Mouse (Mus musculus): ENCODE measurements around the gene Ilf2. TPM values are rescaled to one million over a fixed set of nuclear protein-coding genes. Genes with fewer than 3 reads are reported as not detected.

The Ilf2 gene
- polyA plus RNA-seq, 1 experiment from 2014 or later = 151 TPM

DNA sequence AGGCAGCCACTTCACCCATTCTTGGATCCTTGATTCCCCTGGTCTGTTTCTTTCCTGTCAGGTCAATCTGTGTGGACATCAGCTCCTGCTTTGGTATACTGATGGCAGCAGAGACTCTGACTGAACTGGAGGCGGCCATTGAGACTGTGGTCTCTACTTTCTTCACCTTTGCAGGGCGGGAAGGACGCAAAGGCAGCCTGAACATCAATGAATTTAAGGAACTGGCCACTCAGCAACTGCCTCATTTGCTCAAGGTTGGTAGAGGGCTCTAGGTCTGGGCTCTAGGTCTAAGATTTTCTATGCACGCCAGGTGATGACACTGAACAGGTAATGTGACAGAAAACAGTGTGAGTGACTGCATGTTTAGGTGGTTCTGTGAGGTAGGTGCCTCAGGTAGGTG lies 39.9 kb downstream of the Ilf2 start:
- no peak for ATAC-seq (replicated peaks; ENCODE audit: insufficient number of reproducible peaks, low FRiP score, low TSS enrichment)
- 88% methylated on average over 4 of the region's 4 CpGs for WGBS (ENCODE audit: insufficient replicate concordance)

DNA sequence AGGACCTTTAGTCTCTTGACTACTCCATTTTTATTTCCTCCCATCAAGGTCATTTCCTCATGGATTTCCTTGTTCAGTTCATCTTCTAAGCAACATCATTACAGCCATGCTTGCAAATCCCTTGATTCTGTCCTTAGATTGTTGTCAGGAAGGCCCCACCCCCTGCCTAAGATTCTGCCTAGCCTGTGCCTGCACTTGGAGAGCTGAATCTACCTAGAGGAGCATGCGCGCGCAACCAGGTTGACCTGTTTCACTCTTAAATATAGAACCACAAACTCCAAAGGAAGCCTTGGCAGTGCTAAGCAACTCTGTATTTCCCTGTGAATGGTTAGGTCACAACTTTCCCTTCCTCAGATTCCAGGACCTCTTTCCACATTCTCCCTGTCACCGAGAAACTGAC lies 41.8 kb downstream of the Ilf2 start:
- ATAC-seq (replicated peaks; ENCODE audit: insufficient number of reproducible peaks, low FRiP score, low TSS enrichment) = no peak
- H3K4me2 ChIP-seq = no peak overlapping the region
- no peak overlapping the region for H3K4me3 ChIP-seq (ENCODE audit: low read depth, low read length)
- H3K9ac ChIP-seq (ENCODE audit: low read depth, low read length) = no peak overlapping the region
- peaks cover 4% of the 10 kb centered on the region; the same call in 1 of the 2 replicates for H3K27me3 ChIP-seq (ENCODE audit: control insufficient read depth, insufficient read depth, low read length)
- H3K36me3 ChIP-seq (ENCODE audit: control insufficient read depth, insufficient read depth, low read length) = no peaks in the 10 kb centered on the region
- peaks cover 11% of the 10 kb centered on the region for H3K4me1 ChIP-seq (ENCODE audit: control insufficient read depth, insufficient read depth, low read length)
- no peaks in the 10 kb centered on the region for H3K9me3 ChIP-seq (replicated peaks; ENCODE audit: control insufficient read depth, low read length)
- H3K27ac ChIP-seq (ENCODE audit: low read depth, low read length) = no peak overlapping the region
- WGBS (ENCODE audit: insufficient replicate concordance) = 68% methylated on average over 4 of the region's 4 CpGs

More for the DNA sequence above, 39.9 kb downstream of the Ilf2 start:
- Histone ChIP-seq H3K4me1 (ENCODE audit: control insufficient read depth, insufficient read depth, low read length) (peaks cover 11% of the 10 kb centered on the region), H3K4me2 (no peak overlapping the region; the same call in 1 of the 2 replicates), H3K27me3 (ENCODE audit: control insufficient read depth, insufficient read depth, low read length) (peaks cover 4% of the 10 kb centered on the region; the same call in 1 of the 2 replicates), H3K36me3 (ENCODE audit: control insufficient read depth, insufficient read depth, low read length) (no peaks in the 10 kb centered on the region), H3K27ac (ENCODE audit: low read depth, low read length) (no peak overlapping the region), H3K4me3 (ENCODE audit: low read depth, low read length) (no peak overlapping the region), H3K9ac (ENCODE audit: low read depth, low read length) (no peak overlapping the region), H3K9me3 (replicated peaks; ENCODE audit: control insufficient read depth, low read length) (no peaks in the 10 kb centered on the region)

DNA sequence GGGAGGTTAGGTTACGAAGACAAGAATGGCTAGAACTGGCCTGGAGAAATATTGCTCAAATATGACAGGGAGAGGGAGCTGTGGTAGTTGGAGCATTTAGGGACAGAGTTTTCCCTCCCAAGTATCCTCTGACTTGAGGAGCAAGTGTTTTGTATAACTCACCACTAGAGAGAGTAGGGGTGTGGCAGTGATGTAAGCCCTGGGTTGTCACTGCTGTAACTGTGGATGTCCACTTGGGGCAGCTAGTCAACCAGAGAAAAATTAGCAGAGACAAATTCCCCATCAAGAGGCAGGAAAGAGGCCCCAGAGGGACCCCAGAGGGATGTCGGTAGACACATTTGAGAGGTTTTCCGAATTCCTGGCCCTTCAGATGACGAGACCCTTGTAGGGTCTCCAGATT lies 49.5 kb downstream of the Ilf2 start:
- Histone ChIP-seq H3K27ac (ENCODE audit: low read depth, low read length) (no peak overlapping the region), H3K9me3 (replicated peaks; ENCODE audit: control insufficient read depth, low read length) (no peaks in the 10 kb centered on the region), H3K4me2 (no peak overlapping the region), H3K27me3 (ENCODE audit: control insufficient read depth, insufficient read depth, low read length) (no peaks in the 10 kb centered on the region), H3K4me3 (ENCODE audit: low read depth, low read length) (no peak overlapping the region), H3K4me1 (ENCODE audit: control insufficient read depth, insufficient read depth, low read length) (no peaks in the 10 kb centered on the region), H3K36me3 (ENCODE audit: control insufficient read depth, insufficient read depth, low read length) (no peaks in the 10 kb centered on the region), H3K9ac (ENCODE audit: low read depth, low read length) (no peak overlapping the region)
- no peak; the same call in 1 of the 2 replicates for ATAC-seq (replicated peaks; ENCODE audit: insufficient number of reproducible peaks, low FRiP score, low TSS enrichment)
- WGBS (ENCODE audit: insufficient replicate concordance) = 56% methylated on average over 4 of the region's 4 CpGs

DNA sequence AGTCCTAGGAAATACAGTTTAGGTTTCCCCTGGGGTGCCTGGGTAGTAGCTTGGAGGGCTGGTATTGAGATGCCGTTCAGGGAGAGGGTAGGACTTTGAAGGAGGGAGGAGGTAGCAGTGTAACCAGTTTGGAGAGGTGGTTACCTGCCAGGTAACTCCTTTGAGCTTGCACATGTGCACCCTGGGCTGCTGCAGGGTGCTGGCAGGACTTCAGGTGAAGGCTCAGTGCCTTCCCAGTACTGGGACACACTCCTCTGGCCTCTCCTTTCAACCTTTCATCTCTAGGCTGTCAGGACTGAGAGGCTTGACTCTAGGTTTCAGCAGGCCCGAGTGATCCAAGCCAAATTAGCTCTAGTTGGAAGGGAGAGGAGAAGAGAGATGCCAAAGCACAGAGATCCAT lies 50.1 kb downstream of the Ilf2 start:
- Histone ChIP-seq H3K36me3 (ENCODE audit: control insufficient read depth, insufficient read depth, low read length) (no peaks in the 10 kb centered on the region), H3K27ac (ENCODE audit: low read depth, low read length) (no peak overlapping the region), H3K4me3 (ENCODE audit: low read depth, low read length) (no peak overlapping the region), H3K9me3 (replicated peaks; ENCODE audit: control insufficient read depth, low read length) (no peaks in the 10 kb centered on the region), H3K4me2 (no peak overlapping the region), H3K27me3 (ENCODE audit: control insufficient read depth, insufficient read depth, low read length) (no peaks in the 10 kb centered on the region), H3K9ac (ENCODE audit: low read depth, low read length) (no peak overlapping the region), H3K4me1 (ENCODE audit: control insufficient read depth, insufficient read depth, low read length) (no peaks in the 10 kb centered on the region)
- 63% methylated on average over 2 of the region's 2 CpGs for WGBS (ENCODE audit: insufficient replicate concordance)
- ATAC-seq (replicated peaks; ENCODE audit: insufficient number of reproducible peaks, low FRiP score, low TSS enrichment) = no peak

DNA sequence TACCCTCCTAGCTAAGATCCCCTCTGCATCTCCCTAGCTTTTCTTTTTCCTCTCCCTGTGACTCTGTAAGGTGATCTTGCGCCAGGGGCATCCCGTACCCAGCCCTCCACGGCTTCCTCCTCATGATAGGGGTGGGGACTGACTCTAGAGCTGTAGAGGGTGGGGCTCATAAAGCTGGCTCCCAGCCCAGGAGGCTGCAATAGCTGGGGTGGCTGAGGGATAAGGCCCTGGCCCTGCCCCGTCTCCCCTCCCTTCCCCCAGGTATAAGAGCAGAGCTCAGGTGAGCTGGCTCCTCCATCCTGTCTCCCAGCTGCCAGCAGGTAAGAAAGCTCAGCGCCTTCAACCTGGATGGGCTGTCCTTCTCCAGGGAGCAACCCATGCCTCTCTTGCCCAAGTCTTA lies 50.7 kb downstream of the Ilf2 start, which contains the start of gene S100a14:
Gene S100a14, plus strand, starts transcription at position 277 of the 400 bp plus-strand sequence.
- Histone ChIP-seq H3K9me3 (replicated peaks; ENCODE audit: control insufficient read depth, low read length) (no peaks in the 10 kb centered on the region), H3K4me1 (ENCODE audit: control insufficient read depth, insufficient read depth, low read length) (no peaks in the 10 kb centered on the region), H3K36me3 (ENCODE audit: control insufficient read depth, insufficient read depth, low read length) (no peaks in the 10 kb centered on the region), H3K27me3 (ENCODE audit: control insufficient read depth, insufficient read depth, low read length) (no peaks in the 10 kb centered on the region), H3K9ac (ENCODE audit: low read depth, low read length) (no peak within 1 kb of the TSS), H3K4me2 (no peak within 1 kb of the TSS), H3K4me3 (ENCODE audit: low read depth, low read length) (no peak within 1 kb of the TSS), H3K27ac (ENCODE audit: low read depth, low read length) (no peak within 1 kb of the TSS)
- 56% methylated on average over 5 of the region's 5 CpGs for WGBS (ENCODE audit: insufficient replicate concordance)
- ATAC-seq (replicated peaks; ENCODE audit: insufficient number of reproducible peaks, low FRiP score, low TSS enrichment) = no peak; the same call in 1 of the 2 replicates

DNA sequence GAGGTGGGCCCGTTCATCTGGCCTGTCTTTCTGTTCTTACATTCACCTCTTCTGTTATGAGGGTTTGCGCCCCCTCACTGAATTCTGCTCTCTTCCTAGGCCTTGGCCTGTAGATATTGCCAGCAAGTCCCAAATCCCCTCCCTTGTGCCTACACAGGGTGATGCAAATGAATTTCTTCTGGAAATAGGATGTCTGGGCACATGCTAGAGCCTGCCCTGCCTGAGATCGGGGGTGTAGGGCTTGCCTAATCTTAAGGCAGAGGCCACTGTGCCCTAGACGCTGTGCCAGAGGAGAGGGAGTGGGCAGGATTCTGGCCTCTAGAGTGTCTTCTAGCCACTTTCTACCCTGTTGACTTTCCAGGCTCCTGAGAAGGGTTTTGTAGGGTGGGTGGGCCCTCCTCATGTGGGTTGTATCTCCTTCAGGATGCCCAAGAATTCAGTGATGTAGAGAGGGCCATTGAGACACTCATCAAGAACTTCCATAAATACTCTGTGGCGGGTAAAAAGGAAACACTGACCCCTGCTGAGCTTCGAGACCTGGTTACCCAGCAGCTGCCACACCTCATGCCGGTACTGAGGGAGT lies 51.5 kb downstream of the Ilf2 start:
- Histone ChIP-seq H3K4me2 (no peak overlapping the region), H3K36me3 (ENCODE audit: control insufficient read depth, insufficient read depth, low read length) (no peaks in the 10 kb centered on the region), H3K9ac (ENCODE audit: low read depth, low read length) (no peak overlapping the region), H3K4me3 (ENCODE audit: low read depth, low read length) (no peak overlapping the region), H3K4me1 (ENCODE audit: control insufficient read depth, insufficient read depth, low read length) (no peaks in the 10 kb centered on the region), H3K9me3 (replicated peaks; ENCODE audit: control insufficient read depth, low read length) (no peaks in the 10 kb centered on the region), H3K27ac (ENCODE audit: low read depth, low read length) (no peak overlapping the region), H3K27me3 (ENCODE audit: control insufficient read depth, insufficient read depth, low read length) (no peaks in the 10 kb centered on the region)
- 72% methylated on average over 7 of the region's 7 CpGs for WGBS (ENCODE audit: insufficient replicate concordance)
- no peak for ATAC-seq (replicated peaks; ENCODE audit: insufficient number of reproducible peaks, low FRiP score, low TSS enrichment)

DNA sequence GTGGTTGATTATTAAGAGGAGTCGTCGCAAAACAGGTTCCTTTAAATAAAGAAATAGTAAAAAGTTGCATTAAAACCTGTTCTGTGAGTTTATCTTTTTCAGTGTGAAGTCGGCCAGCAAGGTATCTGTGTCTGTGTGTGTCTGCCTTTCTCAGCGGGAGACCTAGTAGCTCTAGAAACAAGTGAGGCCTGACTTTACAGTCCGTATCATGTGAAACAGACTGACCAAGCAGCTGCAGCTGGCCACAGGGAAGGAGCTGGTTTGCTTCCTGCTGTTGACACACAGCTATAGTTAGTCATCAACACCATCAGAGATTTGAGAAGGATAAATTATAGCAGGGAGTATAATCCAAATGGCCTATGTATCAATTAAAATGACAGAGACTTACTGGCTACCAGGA lies 55.8 kb downstream of the Ilf2 start:
- H3K27me3 ChIP-seq (ENCODE audit: control insufficient read depth, insufficient read depth, low read length) = no peaks in the 10 kb centered on the region
- H3K4me2 ChIP-seq = no peak overlapping the region
- no peaks in the 10 kb centered on the region for H3K36me3 ChIP-seq (ENCODE audit: control insufficient read depth, insufficient read depth, low read length)
- H3K9me3 ChIP-seq (replicated peaks; ENCODE audit: control insufficient read depth, low read length) = no peaks in the 10 kb centered on the region
- WGBS (ENCODE audit: insufficient replicate concordance) = 59% methylated on average over 5 of the region's 5 CpGs
- no peak overlapping the region for H3K9ac ChIP-seq (ENCODE audit: low read depth, low read length)
- H3K4me3 ChIP-seq (ENCODE audit: low read depth, low read length) = no peak overlapping the region
- H3K27ac ChIP-seq (ENCODE audit: low read depth, low read length) = no peak overlapping the region
- ATAC-seq (replicated peaks; ENCODE audit: insufficient number of reproducible peaks, low FRiP score, low TSS enrichment) = no peak
- no peaks in the 10 kb centered on the region for H3K4me1 ChIP-seq (ENCODE audit: control insufficient read depth, insufficient read depth, low read length)

DNA sequence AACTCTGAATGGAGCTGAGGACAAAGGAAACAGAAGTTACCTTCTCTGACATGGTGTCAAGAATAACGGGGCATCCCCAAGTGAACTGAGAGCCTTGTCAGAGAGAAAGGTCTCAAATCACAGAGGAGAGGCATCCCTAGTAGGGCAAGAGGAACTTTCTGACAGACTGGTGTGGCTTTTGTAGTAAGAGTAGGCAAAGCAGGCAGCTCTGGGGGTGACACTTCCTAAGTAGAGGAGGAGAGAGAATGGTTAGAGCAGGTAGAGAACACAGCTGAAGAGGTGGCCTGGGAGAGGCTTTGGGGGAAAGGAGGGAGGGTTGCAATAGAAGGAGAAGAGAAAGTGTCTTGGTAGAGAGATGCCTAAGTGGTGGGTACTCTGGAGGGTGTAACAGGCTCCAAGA lies 59.5 kb downstream of the Ilf2 start:
- H3K4me3 ChIP-seq (ENCODE audit: low read depth, low read length) = no peak overlapping the region
- H3K9me3 ChIP-seq (replicated peaks; ENCODE audit: control insufficient read depth, low read length) = no peaks in the 10 kb centered on the region
- no peak for ATAC-seq (replicated peaks; ENCODE audit: insufficient number of reproducible peaks, low FRiP score, low TSS enrichment)
- H3K4me2 ChIP-seq = no peak overlapping the region
- no peak overlapping the region for H3K27ac ChIP-seq (ENCODE audit: low read depth, low read length)
- WGBS (ENCODE audit: insufficient replicate concordance) = 60% methylated on average over 1 of the region's 1 CpGs
- H3K4me1 ChIP-seq (ENCODE audit: control insufficient read depth, insufficient read depth, low read length) = no peaks in the 10 kb centered on the region
- no peaks in the 10 kb centered on the region for H3K36me3 ChIP-seq (ENCODE audit: control insufficient read depth, insufficient read depth, low read length)
- no peak overlapping the region for H3K9ac ChIP-seq (ENCODE audit: low read depth, low read length)
- no peaks in the 10 kb centered on the region for H3K27me3 ChIP-seq (ENCODE audit: control insufficient read depth, insufficient read depth, low read length)
